Mouse (Mus musculus): ENCODE measurements around the gene Rpn2. TPM values are rescaled to one million over a fixed set of nuclear protein-coding genes. Genes with fewer than 3 reads are reported as not detected.

Gene Rpn2
- 100 to 1,000 TPM; 296 to 306 TPM for total RNA-seq (2021)
- 198 and 225 TPM in 2 replicates for polyA plus RNA-seq (2012; rRNA removed)
- long read RNA-seq, transcript Rpn2-202 (17 exons, 2,756 nt) = major isoform, 480 of 527 reads
- long read RNA-seq, partial matches to known transcripts = 33 of 527 reads
- long read RNA-seq, other reads (novel, unspliced or antisense) = 14 of 527 reads

DNA sequence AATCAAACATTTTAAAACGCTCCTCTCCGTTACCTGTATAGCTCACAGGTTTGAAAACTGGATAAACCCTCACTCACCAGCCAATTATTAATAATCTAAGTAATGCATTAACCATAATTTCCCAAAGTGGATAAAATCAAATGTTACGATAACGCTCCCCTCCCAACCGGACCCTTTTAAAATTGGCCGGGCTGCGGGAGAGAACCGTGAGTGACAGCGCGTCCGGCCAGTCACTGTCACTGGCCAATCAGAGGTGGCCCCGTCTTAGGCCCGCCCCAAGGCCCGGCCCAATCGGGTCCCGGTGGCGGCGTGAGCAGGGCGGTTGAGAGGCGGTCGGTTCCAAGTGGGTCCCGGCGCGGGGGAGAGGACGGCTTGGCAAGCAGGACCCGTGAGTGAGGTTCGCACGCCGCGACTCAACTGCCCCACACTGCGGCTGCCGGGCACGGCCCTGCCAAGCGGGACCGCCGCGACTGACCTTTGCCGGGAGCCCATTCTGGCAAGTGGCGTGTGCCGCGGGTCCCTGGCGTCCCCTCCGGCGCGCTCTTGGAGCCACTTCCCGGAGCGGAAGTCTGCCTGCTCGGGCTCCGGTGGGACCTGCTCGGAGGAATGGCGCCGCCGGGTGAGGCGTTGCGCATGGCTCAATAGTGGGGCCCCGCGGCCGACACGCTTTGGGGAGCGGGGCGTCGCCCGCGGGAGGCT, at the start of gene Rpn2:
TSS of gene Rpn2 (plus strand) at position 301 of the 699 bp plus-strand sequence.
- DNase-seq = peak; percentile 98

DNA sequence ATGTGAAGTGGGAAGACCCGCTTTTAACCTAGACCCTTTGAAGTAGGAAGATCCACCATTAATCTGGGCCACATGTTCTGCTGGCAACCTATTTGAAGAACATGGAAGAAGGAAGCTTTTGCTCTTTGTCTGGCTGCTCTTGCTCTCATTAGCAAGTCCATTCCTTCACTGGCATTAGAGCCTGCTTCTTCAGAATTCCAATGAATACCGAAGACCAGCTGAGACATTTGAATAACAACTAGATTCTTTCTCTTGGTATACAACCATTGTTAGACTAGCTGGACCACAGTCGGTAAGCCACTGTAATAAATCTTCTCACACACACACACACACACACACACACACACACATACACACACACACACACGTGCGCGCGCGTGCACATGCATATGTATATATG, 42.9 kb upstream of the Rpn2 start:
- no peak for DNase-seq

DNA sequence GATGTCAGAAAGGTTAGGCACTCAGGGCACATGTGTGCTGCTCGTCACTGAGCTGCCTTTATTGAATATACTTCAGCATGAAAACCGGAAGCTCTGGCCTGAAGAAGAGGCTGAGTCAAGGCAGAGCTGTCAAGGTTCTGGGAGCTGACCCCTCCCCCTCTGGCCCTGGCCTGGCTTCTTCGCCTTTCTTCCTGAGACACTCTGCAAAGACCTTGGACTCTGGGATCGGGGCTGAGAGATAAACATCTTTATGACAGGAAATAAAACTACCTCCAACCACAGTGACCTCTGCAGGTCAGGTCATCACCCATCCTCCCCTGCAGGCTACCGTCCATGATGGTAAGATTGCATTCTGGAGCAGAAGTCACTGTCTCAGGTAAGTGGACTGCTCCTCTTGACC, 33.8 kb upstream of the Rpn2 start:
- DNase-seq = peak; percentile 43

DNA sequence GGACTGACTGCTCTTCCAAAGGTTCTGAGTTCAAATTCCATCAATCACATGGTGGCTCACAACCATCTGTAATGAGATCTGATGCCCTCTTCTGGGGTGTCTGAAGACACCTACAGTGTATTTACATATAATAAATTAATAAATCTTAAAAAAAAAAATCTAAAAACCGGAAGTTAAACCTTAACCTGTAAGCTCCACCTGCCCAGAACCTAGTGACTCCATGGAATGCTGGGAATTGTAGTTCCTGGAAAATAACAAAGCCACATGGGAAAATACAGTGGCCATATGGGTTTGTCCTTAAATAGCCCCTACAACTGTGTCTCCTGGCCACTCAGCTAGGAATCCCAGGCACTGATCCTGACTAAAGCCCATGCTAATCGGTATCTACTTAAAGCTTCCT, 33.2 kb upstream of the Rpn2 start:
- DNase-seq = no peak

DNA sequence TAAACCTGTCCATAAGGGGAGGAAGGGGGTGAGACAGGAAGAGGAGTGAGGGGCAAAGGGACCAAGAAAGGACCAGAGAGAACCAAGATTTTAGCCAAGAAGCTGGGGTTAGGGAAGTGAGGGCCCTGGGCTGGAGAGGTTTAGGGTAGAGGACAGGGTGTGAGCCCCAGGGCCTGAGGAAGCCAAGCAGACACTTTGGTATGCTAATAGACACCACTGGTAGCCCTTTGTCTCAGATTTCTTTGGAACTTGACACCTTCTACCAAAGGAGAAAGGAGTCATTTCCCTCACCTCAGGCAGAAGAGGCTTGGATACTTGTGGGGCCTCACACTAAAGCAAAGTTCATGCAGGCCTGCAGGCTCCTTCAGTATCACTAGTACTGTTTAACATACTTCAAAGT, 30.7 kb upstream of the Rpn2 start:
- DNase-seq = no peak

DNA sequence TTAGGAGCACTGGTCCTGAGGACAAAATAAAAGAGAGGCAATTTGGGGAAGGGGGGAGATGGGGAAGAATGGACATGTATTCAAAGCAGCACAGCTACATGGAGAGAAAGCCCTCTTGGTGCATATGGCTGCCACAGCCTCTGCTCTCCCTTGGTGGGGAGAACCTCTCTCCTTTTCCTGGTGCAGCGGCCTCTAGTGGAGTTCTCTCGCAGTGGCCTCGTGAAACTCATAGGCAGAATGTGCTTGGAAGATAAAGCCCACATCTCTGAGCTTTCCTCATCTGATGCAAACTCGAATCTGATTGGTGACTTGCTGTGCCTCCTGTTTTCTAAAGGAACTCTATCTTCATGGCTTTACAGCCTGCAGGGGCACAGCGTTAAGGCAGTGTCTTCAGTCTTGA, 19.1 kb upstream of the Rpn2 start:
- peak; percentile 67 for DNase-seq

DNA sequence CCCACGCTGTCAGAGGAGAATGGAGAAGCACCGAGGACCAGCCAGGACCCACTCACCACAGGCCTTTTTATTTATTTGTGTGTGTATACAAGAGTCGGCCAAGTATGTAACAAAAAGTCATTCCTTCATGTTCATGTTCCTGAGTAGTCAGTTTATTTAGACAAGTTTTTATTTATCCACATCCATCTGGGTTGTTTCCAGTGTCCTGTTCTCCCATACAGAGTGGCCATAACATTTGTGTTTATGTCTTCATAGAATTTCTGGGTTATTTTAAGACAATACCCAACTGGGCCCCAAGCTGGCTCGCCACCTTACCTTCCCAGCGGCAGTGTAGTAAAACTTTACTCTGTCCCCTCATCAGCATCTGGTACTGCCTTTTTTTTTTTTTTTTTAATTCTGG, 16.9 kb upstream of the Rpn2 start:
- no peak for DNase-seq

DNA sequence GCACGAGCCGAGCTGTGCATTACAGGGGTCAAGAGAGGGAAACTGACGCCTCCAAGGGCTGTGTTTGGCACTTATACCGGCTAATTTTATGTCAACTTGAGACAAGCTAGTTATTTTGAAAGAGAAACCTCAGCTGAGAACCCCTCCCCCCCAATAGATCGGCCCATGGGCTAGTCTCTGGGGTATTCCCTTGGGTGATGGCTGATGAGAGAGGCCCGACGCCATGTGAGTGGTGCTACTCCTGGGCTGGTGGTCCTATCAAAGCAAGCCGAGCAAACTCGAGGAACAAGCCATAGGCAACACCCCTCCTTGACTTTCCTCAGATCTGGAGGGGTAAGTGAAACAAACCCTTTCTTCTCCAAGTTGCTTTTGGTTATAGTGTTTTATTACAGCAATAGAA, 16.3 kb upstream of the Rpn2 start:
- DNase-seq = no peak

DNA sequence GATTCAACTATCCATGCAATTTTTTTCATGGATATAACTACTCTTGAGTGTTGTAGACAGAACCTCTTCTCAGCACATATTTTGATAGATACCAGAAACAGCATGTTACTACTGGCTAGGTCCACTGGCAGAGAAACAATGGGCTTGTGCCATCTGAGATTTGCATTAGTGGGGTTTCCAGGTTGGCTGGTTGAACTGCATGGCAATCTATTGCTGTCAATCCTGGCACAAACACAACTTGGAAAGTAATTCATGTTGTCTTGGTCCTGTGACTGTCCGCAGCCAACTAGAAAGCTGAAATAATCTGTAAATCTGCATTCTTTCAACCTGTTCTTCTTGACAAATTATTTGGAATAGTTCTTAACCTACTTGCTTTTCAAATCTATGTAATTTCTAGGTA, 15.7 kb upstream of the Rpn2 start:
- DNase-seq = no peak

DNA sequence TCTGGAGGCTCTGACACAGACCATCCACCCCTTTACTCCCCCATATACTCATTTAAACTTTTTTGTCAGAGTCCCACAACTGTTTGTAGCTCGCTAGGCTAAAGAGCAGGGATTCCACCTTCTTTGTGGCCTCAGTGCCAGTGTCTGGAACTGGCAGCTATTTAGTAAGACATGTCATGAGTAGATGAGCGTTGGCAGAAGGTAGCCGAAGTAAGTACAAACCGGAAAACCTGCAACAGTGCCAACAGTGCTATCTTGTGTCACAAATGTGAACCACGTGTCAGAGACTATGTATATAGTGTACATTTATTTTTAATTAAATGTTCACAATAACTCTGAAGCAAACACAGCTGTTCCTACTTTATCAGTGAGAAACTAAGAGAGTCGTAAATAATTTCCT, 15.0 kb upstream of the Rpn2 start:
- DNase-seq = no peak

DNA sequence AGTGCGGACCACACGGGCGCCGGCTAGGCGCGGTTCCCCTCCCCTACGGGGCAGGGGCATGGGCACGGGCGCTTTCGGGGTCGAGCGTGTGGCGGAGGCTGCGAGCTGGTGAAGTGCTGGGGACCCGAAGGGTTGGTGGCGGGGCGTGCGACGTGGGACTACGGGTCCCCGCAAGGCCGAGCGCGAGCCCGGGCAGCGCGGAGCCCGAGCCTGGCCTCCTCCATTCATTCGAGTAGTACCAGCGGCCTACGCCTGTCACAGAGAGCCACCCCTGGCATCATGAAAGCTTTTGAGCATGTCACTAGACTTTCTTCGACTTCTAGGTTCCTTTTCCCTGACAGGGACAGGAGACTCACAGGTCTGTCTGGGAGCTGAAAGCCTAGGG, 591 bp downstream of the Rpn2 start, which contains the start of gene Mroh8:
TSS of gene Mroh8 (minus strand) at position 134 of the 385 bp plus-strand sequence.
- DNase-seq = no peak

DNA sequence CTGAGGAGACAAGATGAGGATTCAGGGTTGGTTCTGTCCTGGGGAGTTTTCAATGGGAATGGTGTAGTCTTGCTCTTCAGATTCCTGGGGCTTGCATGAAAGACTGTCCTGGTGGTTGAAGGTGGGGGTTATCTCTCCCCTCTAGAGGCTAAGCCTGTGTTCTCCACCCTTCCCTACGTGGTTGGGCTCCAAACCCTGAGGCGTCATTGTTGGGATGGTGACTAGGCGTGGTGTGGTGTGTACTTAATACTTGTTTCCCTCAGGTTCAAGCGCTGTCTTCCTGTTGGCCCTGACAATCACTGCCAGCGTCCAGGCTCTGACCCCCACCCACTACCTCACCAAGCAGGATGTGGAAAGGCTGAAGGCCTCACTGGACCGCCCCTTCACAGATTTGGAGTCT, 4.5 kb downstream of the Rpn2 start:
- DNase-seq = no peak

DNA sequence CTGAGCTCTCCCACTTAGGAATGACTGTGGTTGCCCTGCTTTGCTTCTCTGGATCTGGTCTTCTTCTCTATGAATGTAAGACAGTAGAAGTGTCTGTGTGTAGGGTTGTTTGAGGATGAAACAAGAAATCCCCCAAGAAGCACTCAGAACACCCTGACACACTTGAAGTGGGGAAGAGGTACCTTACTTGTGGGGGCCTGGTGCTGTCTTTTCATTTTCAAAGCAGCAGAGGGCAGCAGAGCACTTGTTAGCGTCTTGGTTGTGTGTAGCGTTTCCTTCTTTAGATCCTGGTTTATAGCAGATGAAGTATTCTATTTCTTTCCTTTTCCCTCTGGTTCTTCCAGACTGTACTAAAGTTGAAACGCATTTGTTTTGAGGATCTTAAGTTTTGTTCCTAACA, 8.7 kb downstream of the Rpn2 start:
- peak; percentile 23 for DNase-seq

DNA sequence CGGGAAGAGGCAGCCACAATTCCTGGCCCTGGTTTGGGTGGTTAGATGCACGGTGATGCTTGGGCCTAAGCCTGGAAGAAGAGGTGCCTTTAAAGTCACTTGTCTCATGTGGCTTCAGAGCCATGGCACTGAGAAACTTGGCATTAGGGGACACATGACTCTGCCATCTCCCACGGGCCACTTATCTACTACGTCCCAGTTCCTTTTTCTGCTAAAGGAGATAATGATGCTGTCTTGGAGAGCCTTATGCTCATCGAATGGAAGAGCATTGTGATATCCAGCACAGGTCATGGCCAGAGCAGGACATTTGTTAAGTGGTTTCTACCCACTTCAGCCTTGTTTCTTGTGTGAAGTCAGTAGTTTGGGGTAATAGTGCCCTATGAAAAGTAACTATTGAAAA, 10.2 kb downstream of the Rpn2 start:
- no peak for DNase-seq

DNA sequence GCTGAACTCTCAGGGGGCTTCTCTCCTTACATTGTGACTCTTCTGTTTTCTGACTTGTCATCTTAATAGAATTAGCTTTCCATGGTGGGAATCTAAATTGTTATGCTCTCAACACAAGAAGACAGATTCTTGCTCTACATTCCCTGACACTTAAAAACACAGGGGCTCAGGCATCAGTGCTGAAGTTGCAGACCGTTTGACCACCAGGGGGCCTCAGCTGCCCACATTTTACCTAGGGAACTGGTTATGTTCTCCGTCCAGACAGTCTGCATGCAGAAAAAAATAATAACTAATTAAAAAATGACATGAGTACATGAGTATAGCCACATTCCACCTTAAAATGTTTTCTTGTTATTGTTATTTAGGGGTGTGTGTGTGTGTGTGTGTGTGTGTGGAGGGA, 13.3 kb downstream of the Rpn2 start:
- DNase-seq = peak; percentile 62

DNA sequence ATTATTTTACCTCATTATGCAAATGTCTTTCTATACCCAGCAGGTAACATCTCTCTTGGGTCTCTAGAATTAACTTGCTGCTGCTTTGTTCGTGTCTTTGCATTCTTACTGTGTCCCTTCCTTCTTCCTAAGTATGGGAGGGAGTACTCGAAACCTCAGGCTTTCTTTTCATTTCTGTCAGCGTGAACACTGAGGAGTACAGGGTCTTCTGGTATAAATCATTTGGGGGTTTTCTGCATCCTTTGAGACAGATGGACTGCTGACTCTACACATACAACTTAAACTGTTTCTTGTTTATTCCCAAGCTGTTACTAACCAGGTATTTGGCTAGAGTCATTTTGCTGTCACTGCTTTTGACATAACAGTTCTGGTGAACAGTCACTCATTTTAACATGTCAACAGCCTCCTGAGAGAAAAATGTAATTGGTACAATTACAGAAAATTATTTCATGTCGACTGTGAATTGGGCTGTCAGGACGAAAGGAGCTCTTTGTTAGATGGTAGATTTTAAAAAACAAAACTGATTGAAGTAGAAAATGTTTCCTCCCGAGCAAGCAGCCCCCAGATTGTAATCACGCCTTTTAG, 17.4 kb downstream of the Rpn2 start:
- DNase-seq = no peak

DNA sequence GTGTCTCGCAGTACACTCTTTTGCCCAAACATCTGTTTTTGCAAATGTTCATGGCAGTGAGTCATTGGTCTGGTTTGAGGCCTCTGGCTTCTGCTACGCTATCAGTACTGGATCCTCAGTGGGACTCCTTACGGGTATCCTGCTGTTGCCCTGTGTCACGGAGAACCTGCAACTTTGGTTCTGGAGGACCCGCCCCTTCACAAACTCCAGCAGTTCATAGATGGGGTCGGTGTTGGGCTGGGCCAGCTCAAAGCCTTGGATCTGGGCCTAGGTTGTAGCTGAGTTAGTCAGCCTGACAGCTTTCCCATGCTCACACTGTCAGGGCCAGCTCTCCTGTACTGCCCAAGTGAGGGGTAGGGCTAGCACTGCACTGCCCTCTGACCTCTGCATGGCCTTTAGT, 21.2 kb downstream of the Rpn2 start:
- no peak for DNase-seq

DNA sequence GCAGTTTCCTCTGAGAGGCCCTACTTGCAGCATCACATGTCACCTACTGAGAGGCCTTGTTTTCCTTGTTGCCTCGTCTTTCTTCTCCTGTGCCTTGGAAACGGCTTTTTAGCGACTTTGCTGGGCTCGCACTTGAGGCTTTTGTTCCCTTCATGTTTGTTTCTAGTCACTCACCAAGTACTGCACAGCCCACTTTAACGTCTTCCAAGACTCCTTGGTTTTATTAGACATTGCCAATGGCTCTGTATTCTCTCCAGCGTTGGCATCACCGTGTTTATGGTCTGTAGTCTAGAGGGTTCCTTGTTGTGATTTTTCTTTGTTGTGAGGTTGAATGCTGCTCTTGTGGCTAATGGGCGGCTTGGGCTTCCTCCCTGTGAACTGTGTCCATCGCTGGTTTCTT, 24.3 kb downstream of the Rpn2 start:
- no peak for DNase-seq

DNA sequence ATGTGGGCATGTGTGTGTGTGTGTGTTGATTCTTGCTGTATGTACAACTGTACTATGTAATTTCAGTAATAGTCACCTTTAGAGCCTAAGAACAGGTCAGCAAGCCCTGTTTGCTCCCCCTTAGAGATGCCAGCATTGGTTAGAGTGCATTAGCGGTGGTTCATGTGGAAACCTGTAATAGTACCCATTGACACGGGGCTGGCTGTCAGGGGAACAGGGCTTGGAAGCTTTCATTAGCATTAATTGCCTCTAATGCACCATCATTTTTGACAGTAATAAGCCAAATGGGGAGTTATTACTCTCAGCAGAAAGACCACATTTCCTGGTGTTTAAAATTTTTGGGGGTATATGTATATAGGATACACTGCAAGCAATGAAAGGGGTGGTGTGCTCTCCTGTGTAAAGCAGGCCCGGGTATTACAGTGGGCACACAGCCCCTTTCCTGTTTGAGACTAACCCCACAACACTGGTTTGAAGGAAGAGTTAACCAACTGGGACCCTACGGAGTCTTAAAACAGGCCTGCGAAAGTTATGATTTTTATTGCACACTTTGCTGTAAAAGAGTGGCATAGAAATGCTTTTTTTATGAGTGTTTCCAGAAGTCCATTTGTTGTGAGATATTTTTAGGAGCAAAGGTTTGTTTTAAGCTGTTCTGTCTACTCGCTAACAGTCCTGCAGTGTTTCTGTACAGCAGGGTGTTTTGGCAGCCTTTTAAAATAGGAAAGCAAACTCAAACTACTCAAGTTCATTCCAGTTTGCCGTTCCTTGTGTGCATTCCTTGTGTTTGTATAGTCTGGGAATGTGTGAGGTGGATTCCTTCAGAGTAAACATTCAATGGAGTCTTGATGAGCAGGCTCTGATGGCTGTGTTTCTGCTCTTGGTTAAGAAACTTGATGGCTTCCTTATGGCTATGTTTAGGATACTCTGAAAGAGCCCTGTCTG, 27.5 kb downstream of the Rpn2 start:
- DNase-seq = no peak

DNA sequence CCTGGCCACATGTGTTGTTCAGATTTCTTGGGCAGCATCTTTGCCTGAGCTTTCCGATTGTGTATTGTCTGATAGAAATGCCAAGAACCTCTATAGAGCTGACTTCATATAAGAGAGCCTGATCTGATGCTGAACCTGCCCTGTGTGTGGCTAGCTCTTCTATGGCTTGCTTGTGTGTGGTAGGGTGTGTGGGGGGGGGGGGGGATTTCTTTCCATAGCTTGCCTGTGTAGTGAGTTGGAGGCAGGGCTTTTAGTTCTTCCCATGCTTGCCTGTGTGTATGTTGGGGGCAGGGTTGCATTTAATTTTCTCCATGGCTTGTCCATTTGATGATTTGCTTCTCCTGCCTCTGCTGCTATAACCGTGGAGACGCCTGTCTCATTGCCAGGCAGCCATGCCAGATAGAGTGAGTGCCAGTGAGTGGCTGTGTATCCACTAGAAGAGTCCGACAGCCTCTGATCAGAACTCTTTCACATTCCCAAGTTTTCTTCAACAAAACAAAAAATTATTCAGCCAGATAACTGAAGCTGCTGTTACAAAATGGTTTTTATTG, 29.0 kb downstream of the Rpn2 start:
- DNase-seq = no peak

DNA sequence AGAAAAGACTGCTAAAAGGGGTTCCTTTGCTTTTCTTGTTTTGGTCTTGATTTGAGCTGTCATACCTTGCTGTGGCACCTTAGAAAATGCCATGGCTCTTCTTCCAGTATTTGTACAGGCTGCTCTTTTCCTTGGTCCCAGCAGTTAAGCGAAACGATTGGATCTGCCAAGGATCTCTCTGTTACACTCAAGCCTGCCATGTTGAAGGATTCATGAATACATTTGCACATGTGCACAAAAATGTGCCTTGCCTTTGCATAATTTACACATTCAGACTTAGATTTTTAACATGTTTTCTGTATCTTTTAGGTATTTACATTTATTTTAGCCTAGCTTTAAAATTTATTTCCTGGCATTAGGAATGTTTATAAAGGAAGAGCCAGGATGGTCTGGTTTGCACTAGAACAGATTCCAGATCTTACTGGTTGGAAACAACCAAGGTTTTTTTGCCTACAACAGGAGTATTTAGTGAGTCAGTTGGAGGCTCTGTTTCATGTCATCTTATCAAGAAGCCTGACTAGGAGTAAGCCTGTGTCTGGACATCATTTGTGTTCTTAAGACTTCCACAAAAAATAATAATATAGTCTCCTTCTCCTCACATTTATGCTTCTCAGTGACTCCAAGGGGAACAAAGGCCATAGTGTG, 29.6 kb downstream of the Rpn2 start:
- no peak for DNase-seq

DNA sequence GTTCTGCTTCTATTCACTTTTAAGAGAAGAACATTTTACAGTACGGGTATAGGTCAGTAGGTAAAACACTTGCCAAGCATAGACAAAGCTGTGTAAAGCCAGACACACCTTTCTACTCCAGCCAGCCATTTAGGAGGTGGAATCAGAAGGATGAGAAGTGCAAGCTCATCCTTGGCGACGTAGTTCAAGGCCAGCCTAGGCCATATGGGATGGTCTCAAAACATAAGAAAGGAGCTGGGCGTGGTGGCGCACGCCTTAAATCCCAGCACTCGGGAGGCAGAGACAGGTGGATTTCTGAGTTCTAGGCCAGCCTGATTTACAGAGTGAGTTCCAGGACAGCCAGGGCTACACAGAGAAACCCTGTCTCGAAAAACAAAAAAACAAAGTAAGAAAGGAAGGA, 30.8 kb downstream of the Rpn2 start:
- no peak for DNase-seq
